Mouse (Mus musculus): ENCODE results near the gene Tnni1. TPM values are rescaled to one million over a fixed set of nuclear protein-coding genes. Genes with fewer than 3 reads are reported as not detected.
A peak's percentile ranks its signal among the peaks of the same experiment; 100 is the strongest.

Tnni1 gene
- polyA plus RNA-seq, 1 experiment from 2014 or later, result 36.1 TPM

- no peak overlapping the region for H3K9ac ChIP-seq
- H3K4me3 ChIP-seq (replicated peaks), result no peak overlapping the region
- no peaks in the 10 kb centered on the region for H3K9me3 ChIP-seq (replicated peaks)
- peaks cover 9% of the 10 kb centered on the region; the same call in 1 of the 2 replicates for H3K4me1 ChIP-seq
- peaks cover 12% of the 10 kb centered on the region; the same call in 1 of the 2 replicates for H3K36me3 ChIP-seq
- no peaks in the 10 kb centered on the region for H3K27me3 ChIP-seq
- H3K4me2 ChIP-seq, result no peak overlapping the region
- no peak for ATAC-seq (replicated peaks; ENCODE audit: low FRiP score)
- no peak overlapping the region for H3K27ac ChIP-seq
- WGBS, result 79% methylated on average over 3 of the region's 3 CpGs
Observed at GRCm38 (mm10) chr1:135755913-135756312, 23.3 kb upstream of the Tnni1 start.

DNA sequence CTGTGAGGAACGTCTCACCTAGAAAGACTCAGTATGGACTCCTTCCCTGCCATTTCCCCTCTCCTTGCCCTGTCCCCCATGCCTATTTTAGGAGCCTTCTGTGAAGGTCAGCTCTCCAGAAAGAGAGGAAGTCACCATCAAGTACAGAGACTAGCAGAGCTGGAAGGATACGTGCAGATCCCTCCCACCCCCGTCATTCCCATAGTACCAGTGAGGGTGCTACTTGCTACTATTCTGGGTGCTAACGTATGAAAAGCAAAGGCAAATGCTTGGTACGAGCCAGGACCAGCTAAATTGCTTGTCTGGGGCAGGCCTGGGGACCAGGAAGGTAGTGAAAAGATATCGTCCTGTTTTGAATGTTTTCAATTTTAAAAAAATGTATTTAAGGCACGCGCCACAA lies 21.9 kb upstream of the Tnni1 start:
- H3K9ac ChIP-seq, result no peak overlapping the region
- H3K36me3 ChIP-seq, result peaks cover under 1% of the 10 kb centered on the region; the same call in 1 of the 2 replicates
- no peak overlapping the region for H3K4me3 ChIP-seq (replicated peaks)
- WGBS, result 82% methylated on average over 8 of the region's 8 CpGs
- no peak overlapping the region for H3K27ac ChIP-seq
- H3K4me1 ChIP-seq, result peaks cover 9% of the 10 kb centered on the region; the same call in 1 of the 2 replicates
- H3K9me3 ChIP-seq (replicated peaks), result no peaks in the 10 kb centered on the region
- H3K27me3 ChIP-seq, result no peaks in the 10 kb centered on the region
- no peak overlapping the region for H3K4me2 ChIP-seq
- no peak for ATAC-seq (replicated peaks; ENCODE audit: low FRiP score)

DNA sequence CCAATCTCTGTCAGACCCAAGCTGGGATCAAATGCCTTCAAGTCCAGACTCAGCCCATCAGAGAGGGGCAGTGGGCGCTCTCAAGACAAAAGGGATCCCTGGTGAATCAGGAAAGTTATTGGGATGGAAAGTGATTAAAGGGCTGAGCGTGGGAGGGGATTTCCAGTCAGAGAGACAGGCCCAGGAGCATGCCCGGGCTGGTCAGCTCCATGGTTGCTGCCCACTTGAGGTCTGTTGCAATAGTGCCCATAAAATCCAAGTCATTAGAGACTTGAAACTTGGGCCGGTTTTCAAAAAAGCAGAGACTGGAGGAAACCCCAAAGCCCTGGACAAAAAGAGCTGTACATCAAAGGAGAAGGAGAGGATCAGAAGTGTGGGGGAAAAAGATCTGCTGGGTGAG lies 19.5 kb upstream of the Tnni1 start:
- ATAC-seq (replicated peaks; ENCODE audit: low FRiP score), result 0 out of 2 replicates have a peak, but pooled peaks have one; percentile 27
- Histone ChIP-seq H3K27ac (peak overlapping the region; percentile 57), H3K4me1 (peaks cover 22% of the 10 kb centered on the region), H3K4me3 (replicated peaks) (no peak overlapping the region), H3K9ac (no peak overlapping the region), H3K27me3 (no peaks in the 10 kb centered on the region), H3K9me3 (replicated peaks) (no peaks in the 10 kb centered on the region), H3K4me2 (no peak overlapping the region), H3K36me3 (no peaks in the 10 kb centered on the region)
- WGBS, result 32% methylated on average over 4 of the region's 4 CpGs

GRCm38 (mm10) chr1:135760216-135760615 lies 19.0 kb upstream of the Tnni1 start:
- peaks cover 27% of the 10 kb centered on the region for H3K4me1 ChIP-seq
- no peak overlapping the region for H3K9ac ChIP-seq
- WGBS, result 59% methylated on average over 8 of the region's 8 CpGs
- H3K27me3 ChIP-seq, result no peaks in the 10 kb centered on the region
- no peak overlapping the region for H3K4me2 ChIP-seq
- peak overlapping the region; percentile 57; the same call in 1 of the 2 replicates for H3K27ac ChIP-seq
- H3K9me3 ChIP-seq (replicated peaks), result no peaks in the 10 kb centered on the region
- H3K4me3 ChIP-seq (replicated peaks), result no peak overlapping the region
- no peaks in the 10 kb centered on the region for H3K36me3 ChIP-seq
- no peak for ATAC-seq (replicated peaks; ENCODE audit: low FRiP score)

DNA sequence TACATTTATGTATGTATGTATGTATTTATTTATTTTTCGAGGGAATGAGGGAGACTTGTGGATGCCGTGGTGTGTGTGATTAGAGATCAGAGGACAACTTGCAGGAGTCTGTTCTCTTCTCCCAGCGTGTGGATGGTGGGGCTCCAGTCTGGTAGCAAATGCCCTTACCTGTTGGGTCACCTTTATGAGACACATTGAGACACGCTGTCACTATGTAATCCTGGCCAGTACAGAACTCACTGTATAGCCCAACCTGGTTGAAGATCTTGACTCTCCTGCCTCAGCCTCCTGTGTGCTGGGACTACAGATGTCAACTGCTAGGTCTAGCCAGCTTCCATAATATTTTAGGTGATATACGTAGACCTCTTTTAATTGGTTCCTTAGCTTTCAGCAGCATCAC lies 17.5 kb upstream of the Tnni1 start:
- H3K9me3 ChIP-seq (replicated peaks), result no peaks in the 10 kb centered on the region
- no peak for ATAC-seq (replicated peaks; ENCODE audit: low FRiP score)
- 90% methylated on average over 5 of the region's 5 CpGs for WGBS
- no peak overlapping the region for H3K4me3 ChIP-seq (replicated peaks)
- no peak overlapping the region for H3K4me2 ChIP-seq
- H3K27me3 ChIP-seq, result no peaks in the 10 kb centered on the region
- no peak overlapping the region for H3K27ac ChIP-seq
- no peak overlapping the region for H3K9ac ChIP-seq
- H3K4me1 ChIP-seq, result peaks cover 40% of the 10 kb centered on the region
- no peaks in the 10 kb centered on the region for H3K36me3 ChIP-seq

- no peaks in the 10 kb centered on the region for H3K9me3 ChIP-seq (replicated peaks)
- no peak overlapping the region for H3K9ac ChIP-seq
- peak; percentile 5; the same call in 1 of the 2 replicates for ATAC-seq (replicated peaks; ENCODE audit: low FRiP score)
- no peak overlapping the region for H3K4me3 ChIP-seq (replicated peaks)
- peak overlapping the region; percentile 95 for H3K27ac ChIP-seq
- 47% methylated on average over 9 of the region's 9 CpGs for WGBS
- peaks cover 58% of the 10 kb centered on the region for H3K4me1 ChIP-seq
- H3K27me3 ChIP-seq, result no peaks in the 10 kb centered on the region
- H3K36me3 ChIP-seq, result peaks cover 3% of the 10 kb centered on the region
- no peak overlapping the region for H3K4me2 ChIP-seq
Observed at GRCm38 (mm10) chr1:135763503-135764205, 15.6 kb upstream of the Tnni1 start.

- Histone ChIP-seq H3K36me3 (peaks cover 9% of the 10 kb centered on the region), H3K4me3 (replicated peaks) (no peak overlapping the region), H3K4me1 (peaks cover 63% of the 10 kb centered on the region), H3K27ac (peak overlapping the region; percentile 95), H3K27me3 (no peaks in the 10 kb centered on the region), H3K9me3 (replicated peaks) (no peaks in the 10 kb centered on the region), H3K4me2 (no peak overlapping the region), H3K9ac (no peak overlapping the region)
- ATAC-seq (replicated peaks; ENCODE audit: low FRiP score), result no peak
- 27% methylated on average over 2 of the region's 2 CpGs for WGBS
Observed at GRCm38 (mm10) chr1:135764206-135764528, 15.1 kb upstream of the Tnni1 start.

DNA sequence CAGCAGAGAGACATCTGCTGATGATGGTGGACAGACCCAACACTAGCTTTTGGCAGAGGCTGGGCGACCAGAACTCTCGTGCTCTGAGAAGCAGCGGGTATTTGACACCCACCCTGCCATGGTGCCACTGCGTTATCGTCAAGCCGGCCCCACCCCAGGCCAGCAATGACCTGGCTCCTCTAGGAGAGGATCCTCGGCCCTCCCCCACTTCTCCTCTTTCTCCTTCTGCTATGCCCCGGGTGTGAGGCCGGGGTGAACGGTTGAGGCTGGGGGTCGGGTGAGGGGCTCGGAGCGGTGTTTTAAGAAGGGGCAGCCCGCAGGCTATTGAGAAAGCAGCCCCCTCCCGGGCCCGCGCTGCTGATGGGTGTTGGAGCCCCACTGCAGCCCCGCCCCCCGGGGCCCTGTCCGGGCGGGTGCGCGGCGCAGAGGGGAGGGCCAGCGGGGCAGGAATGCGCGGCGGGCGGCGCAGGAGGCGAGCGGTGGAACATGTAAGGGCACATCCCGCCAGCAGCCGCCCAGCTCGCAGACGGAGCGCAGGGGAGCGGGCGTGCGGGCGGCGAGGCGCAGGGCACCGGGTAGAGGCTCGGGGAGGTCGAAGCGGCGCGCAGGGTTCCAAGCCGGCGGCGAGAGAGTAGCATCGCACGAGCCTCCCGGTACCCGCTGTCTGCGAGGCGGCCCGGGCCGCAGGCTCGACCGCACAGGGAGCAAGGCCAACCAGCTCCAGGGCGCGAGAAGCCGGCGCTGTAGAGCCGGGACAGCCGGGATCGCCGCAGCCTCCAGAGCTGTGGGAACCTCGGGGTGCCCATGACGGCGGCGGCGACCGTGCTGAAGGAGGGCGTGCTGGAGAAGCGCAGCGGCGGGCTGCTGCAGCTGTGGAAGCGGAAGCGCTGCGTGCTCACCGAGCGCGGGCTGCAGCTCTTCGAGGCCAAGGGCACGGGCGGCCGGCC lies 13.3 kb upstream of the Tnni1 start, which contains the start of gene Phlda3:
Gene Phlda3 (plus strand): TSS at position 475 of the 947 bp plus-strand sequence.
- H3K36me3 ChIP-seq, result peaks cover 21% of the 10 kb centered on the region
- peak within 1 kb of the TSS; percentile 89 for H3K4me2 ChIP-seq
- peak within 1 kb of the TSS; percentile 85 for H3K9ac ChIP-seq
- peak within 1 kb of the TSS; percentile 95 for H3K27ac ChIP-seq
- H3K9me3 ChIP-seq (replicated peaks), result no peaks in the 10 kb centered on the region
- no peaks in the 10 kb centered on the region for H3K27me3 ChIP-seq
- peaks cover 75% of the 10 kb centered on the region for H3K4me1 ChIP-seq
- H3K4me3 ChIP-seq (replicated peaks), result peak within 1 kb of the TSS; percentile 79
- peak; percentile 82 for ATAC-seq (replicated peaks; ENCODE audit: low FRiP score)
- WGBS, result under 1% methylated on average over 87 of the region's 90 CpGs

- Histone ChIP-seq H3K9ac (peak overlapping the region; percentile 85), H3K27ac (peak overlapping the region; percentile 95), H3K27me3 (no peaks in the 10 kb centered on the region), H3K4me2 (peak overlapping the region; percentile 89), H3K4me3 (replicated peaks) (peak overlapping the region; percentile 79), H3K4me1 (peaks cover 84% of the 10 kb centered on the region), H3K36me3 (peaks cover 25% of the 10 kb centered on the region), H3K9me3 (replicated peaks) (no peaks in the 10 kb centered on the region)
- peak; percentile 7; the same call in 1 of the 2 replicates for ATAC-seq (replicated peaks; ENCODE audit: low FRiP score)
- 10% methylated on average over 30 of the region's 30 CpGs for WGBS
Observed at GRCm38 (mm10) chr1:135766592-135767306, 12.5 kb upstream of the Tnni1 start.

GRCm38 (mm10) chr1:135767324-135767890 lies 11.8 kb upstream of the Tnni1 start:
- 52% methylated on average over 4 of the region's 4 CpGs for WGBS
- Histone ChIP-seq H3K4me3 (replicated peaks) (peak overlapping the region; percentile 79), H3K36me3 (peaks cover 25% of the 10 kb centered on the region), H3K4me2 (peak overlapping the region; percentile 89), H3K4me1 (peaks cover 90% of the 10 kb centered on the region), H3K27ac (0 out of 2 replicates have a peak overlapping the region, but pooled peaks have one; percentile 95), H3K27me3 (no peaks in the 10 kb centered on the region), H3K9ac (peak overlapping the region; percentile 85), H3K9me3 (replicated peaks) (no peaks in the 10 kb centered on the region)
- no peak for ATAC-seq (replicated peaks; ENCODE audit: low FRiP score)

DNA sequence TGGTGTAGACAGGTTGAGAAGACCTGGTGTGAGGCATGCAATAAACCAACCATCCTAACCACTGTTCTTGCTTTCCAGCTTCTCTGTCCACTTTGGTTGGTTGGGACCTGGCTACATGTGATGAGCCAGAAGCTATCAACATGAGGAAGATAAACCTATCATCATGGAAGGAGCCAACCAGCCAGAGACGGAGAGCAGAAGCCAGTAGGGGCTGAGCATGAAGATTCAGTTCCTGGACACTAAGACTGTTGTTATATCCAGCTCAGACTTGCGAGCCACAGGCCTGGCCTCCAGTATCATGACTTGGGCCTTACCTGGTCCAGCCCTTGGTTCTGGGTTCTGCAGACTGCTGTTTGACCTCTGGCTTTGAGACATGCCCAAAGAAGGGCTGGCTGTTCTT lies 10.8 kb upstream of the Tnni1 start:
- no peaks in the 10 kb centered on the region for H3K9me3 ChIP-seq (replicated peaks)
- no peak for ATAC-seq (replicated peaks; ENCODE audit: low FRiP score)
- H3K4me1 ChIP-seq, result peaks cover 91% of the 10 kb centered on the region
- WGBS, result 93% methylated on average over 2 of the region's 2 CpGs
- no peak overlapping the region for H3K27ac ChIP-seq
- peak overlapping the region; percentile 79; the same call in 1 of the 2 replicates for H3K4me3 ChIP-seq (replicated peaks)
- H3K27me3 ChIP-seq, result no peaks in the 10 kb centered on the region
- H3K4me2 ChIP-seq, result peak overlapping the region; percentile 89
- no peak overlapping the region for H3K9ac ChIP-seq
- peaks cover 25% of the 10 kb centered on the region for H3K36me3 ChIP-seq

Data from kidney, embryonic 15.5 days (tissue).